Mouse (Mus musculus) myocyte (in vitro differentiated cells): ENCODE measurements at regions not wholly inside any gene's neighbourhood (a gene's known extent, or its start where the extent isn't known, plus 50 kb on each side); places are given as distances from the start of the nearest gene placed in this dataset.

ENCODE experiments used
- MAX ChIP-seq: IDR thresholded peaks from one replicate; pipeline ENCODE4 v1.6.1; 2011; ENCODE audit warnings: low read depth, mild to moderate bottlenecking, control low read depth
- POLR2A ChIP-seq: IDR thresholded peaks from one replicate; pipeline ENCODE4 v1.6.1; 2011; ENCODE audit warnings: low read depth, mild to moderate bottlenecking, control low read depth, moderate library complexity; ENCODE audit not compliant: insufficient read length
- REST ChIP-seq: IDR thresholded peaks from one replicate; pipeline ENCODE4 v1.6.1; 2011; ENCODE audit warnings: mild to moderate bottlenecking, control low read depth, moderate library complexity; ENCODE audit not compliant: insufficient read depth, insufficient read length
- TCF3 ChIP-seq: IDR thresholded peaks from one replicate; pipeline ENCODE4 v1.6.1; 2011; ENCODE audit warnings: low read depth, control low read depth; ENCODE audit not compliant: insufficient read length

DNA sequence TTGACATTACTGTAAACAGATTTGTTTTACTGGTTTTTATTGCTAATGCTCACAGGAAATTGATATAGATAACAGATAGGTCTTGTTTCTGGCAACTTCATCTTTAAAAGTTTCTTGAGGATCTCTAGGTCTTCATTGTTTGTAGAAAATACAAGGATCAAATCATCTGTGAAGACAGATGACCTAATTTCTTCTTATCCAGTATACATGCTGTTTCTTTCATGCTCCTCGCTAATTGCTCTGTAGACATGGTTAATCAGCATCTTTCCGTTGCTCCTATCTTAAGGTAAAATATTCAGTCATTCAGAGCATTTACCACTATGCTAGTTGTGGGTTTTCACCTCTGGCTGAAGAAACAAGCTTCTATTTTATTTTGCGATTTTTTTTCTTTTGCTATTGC, 91.4 kb downstream of the Klhl6 start:
- TF ChIP-seq POLR2A = no peak
- no peak for TF ChIP-seq REST
- no peak for TF ChIP-seq MAX
- no peak for TF ChIP-seq TCF3
